9 mouse cellular contexts compared by ENCODE assay signal in genomic region chr11:99413247-99413646, GRCm38 (mm10). TPM values are rescaled to one million over a fixed set of nuclear protein-coding genes. Genes with fewer than 3 reads are reported as not detected.
DNase-seq lines count a peak whose midpoint lies in the region; ATAC-seq and TF ChIP-seq lines count a peak whose summit lies in the region.
"Had no signal": no experiment of that assay in that cellular context is flagged by ENCODE, and none has a peak within 500 bp of the region (broad histone marks: within the 10 kb centered on the region; RNA-seq: fewer than 3 reads in every experiment).

No protein-coding gene starts in this region.

- peak; percentile 28 for DNase-seq in gastrocnemius, postnatal 14 days
- no peak for DNase-seq in gastrocnemius, postnatal 36 days
- peak; percentile 70 for DNase-seq in midbrain, postnatal 0 days (ENCODE audit: low spot score)
- peak; percentile 65 for DNase-seq in adrenal gland, postnatal 14 days
- DNase-seq in kidney, postnatal 4 days, result peak; percentile 68 to 72
- peak; percentile 55 for DNase-seq in stomach, postnatal 0 days (ENCODE audit: low spot score)

- H3K4me2 ChIP-seq in midbrain, postnatal 0 days (ENCODE audit: low read depth, low read length, poor library complexity, severe bottlenecking), result no peak overlapping the region
- no peak overlapping the region for H3K4me2 ChIP-seq in midbrain, embryonic 13.5 days (replicated peaks)
- no peak overlapping the region for H3K4me2 ChIP-seq in stomach, postnatal 0 days (replicated peaks; ENCODE audit: low read depth)

- no peak overlapping the region for H3K4me3 ChIP-seq in midbrain, postnatal 0 days (ENCODE audit: low read depth, low read length)
- H3K4me3 ChIP-seq in midbrain, embryonic 13.5 days (replicated peaks), result no peak overlapping the region
- H3K4me3 ChIP-seq in stomach, postnatal 0 days (ENCODE audit: low read depth, low read length), result no peak overlapping the region

- H3K27me3 ChIP-seq in midbrain, postnatal 0 days (ENCODE audit: insufficient read depth, low read length), result no peaks in the 10 kb centered on the region; the same call in 1 of the 2 replicates
- H3K27me3 ChIP-seq in midbrain, embryonic 13.5 days, result no peaks in the 10 kb centered on the region
- no peaks in the 10 kb centered on the region for H3K27me3 ChIP-seq in stomach, postnatal 0 days (ENCODE audit: control insufficient read depth, insufficient read depth, low read length)

- intact Hi-C loops in gastrocnemius, postnatal 14 days (cut with DNase I; ENCODE audit: low total_unique reads), result no loop called here
- intact Hi-C loops in gastrocnemius, postnatal 36 days (cut with DNase I), result no loop called here

- peak; percentile 83 for TF ChIP-seq CTCF in midbrain, postnatal 0 days (IDR thresholded peaks at IDR 0.05)
- peak; percentile 86 for TF ChIP-seq CTCF in stomach, postnatal 0 days (IDR thresholded peaks at IDR 0.05; ENCODE audit: low read depth)

- no peaks in the 10 kb centered on the region for H3K36me3 ChIP-seq in midbrain, postnatal 0 days (ENCODE audit: insufficient read depth, low read length)
- H3K36me3 ChIP-seq in midbrain, embryonic 13.5 days, result no peaks in the 10 kb centered on the region
- no peaks in the 10 kb centered on the region for H3K36me3 ChIP-seq in stomach, postnatal 0 days (ENCODE audit: control insufficient read depth, insufficient read depth, low read length)

- ATAC-seq in midbrain, postnatal 0 days (ENCODE audit: low FRiP score), result no peak
- ATAC-seq in midbrain, embryonic 13.5 days, result no peak
- no peak for ATAC-seq in stomach, postnatal 0 days (ENCODE audit: low FRiP score, low TSS enrichment)
- ATAC-seq in inflammation-experienced regulatory T-cells, adult 6 months, result no peak

- WGBS in midbrain, postnatal 0 days, result 21% methylated on average over 6 of the region's 6 CpGs
- 22% methylated on average over 6 of the region's 6 CpGs for WGBS in midbrain, embryonic 13.5 days
- 12% methylated on average over 6 of the region's 6 CpGs for WGBS in stomach, postnatal 0 days

- no peak for TF ChIP-seq EP300 in stomach, postnatal 0 days (optimal IDR thresholded peaks at IDR 0.05)

- no peak overlapping the region for H3K27ac ChIP-seq in midbrain, postnatal 0 days (ENCODE audit: low read depth, low read length)
- no peak overlapping the region for H3K27ac ChIP-seq in midbrain, embryonic 13.5 days
- no peak overlapping the region for H3K27ac ChIP-seq in stomach, postnatal 0 days (replicated peaks)

- H3K9ac ChIP-seq in midbrain, postnatal 0 days (replicated peaks; ENCODE audit: low read length, poor library complexity, severe bottlenecking), result no peak overlapping the region
- H3K9ac ChIP-seq in midbrain, embryonic 13.5 days (replicated peaks), result no peak overlapping the region
- H3K9ac ChIP-seq in stomach, postnatal 0 days (ENCODE audit: low read length), result no peak overlapping the region

- no peaks in the 10 kb centered on the region for H3K4me1 ChIP-seq in midbrain, postnatal 0 days (ENCODE audit: insufficient read depth, low read length)
- H3K4me1 ChIP-seq in midbrain, embryonic 13.5 days (replicated peaks), result no peaks in the 10 kb centered on the region
- no peaks in the 10 kb centered on the region for H3K4me1 ChIP-seq in stomach, postnatal 0 days (replicated peaks; ENCODE audit: control insufficient read depth, insufficient read depth)

- H3K9me3 ChIP-seq in midbrain, postnatal 0 days (ENCODE audit: low read length), result no peaks in the 10 kb centered on the region
- H3K9me3 ChIP-seq in midbrain, embryonic 13.5 days, result no peaks in the 10 kb centered on the region
- no peaks in the 10 kb centered on the region for H3K9me3 ChIP-seq in stomach, postnatal 0 days (ENCODE audit: control insufficient read depth, low read length)

RNA-seq across cellular contexts. Expression of gene Krt12, which starts 8.8 kb away (rescaled TPM):
- total RNA-seq in gastrocnemius, postnatal 14 days (2021), result not detected
- not detected for total RNA-seq in gastrocnemius, postnatal 36 days (2021)
- total RNA-seq in midbrain, postnatal 0 days (2014; rRNA removed), result 2.0 TPM in 1 of 2 replicates, not detected in the other
- 0.21 and 0.31 TPM in 2 replicates for polyA plus RNA-seq in midbrain, postnatal 0 days (2015; fragmentation: Nextera tagmentation; extraction: Ambion mirVana)
- 0.13 TPM in 1 of 2 replicates, not detected in the other for polyA plus RNA-seq in midbrain, embryonic 13.5 days (2015; fragmentation: Nextera tagmentation; extraction: Ambion mirVana)
- not detected in 2 replicates for total RNA-seq in adrenal gland, postnatal 14 days (2021)
- polyA plus RNA-seq in stomach, postnatal 0 days (2015; fragmentation: Nextera tagmentation; extraction: Ambion mirVana), result 0.16 and 0.21 TPM in 2 replicates
- not detected for polyA plus RNA-seq in inflammation-experienced regulatory T-cells, adult 6 months (2017; shearing (Covaris generic))
- polyA plus RNA-seq: heart, embryonic 16.5 days had no signal

RNA-seq across cellular contexts. Expression of gene Krt10, which starts 24.1 kb away (rescaled TPM):
- total RNA-seq in gastrocnemius, postnatal 14 days (2021), result 1 to 10 TPM; 4.5 to 5.7 TPM
- total RNA-seq in gastrocnemius, postnatal 36 days (2021), result 1 to 10 TPM; 3.3 to 3.5 TPM
- total RNA-seq in midbrain, postnatal 0 days (2014; rRNA removed), result 6.7 and 18.3 TPM in 2 replicates
- 35.7 and 39.2 TPM in 2 replicates for polyA plus RNA-seq in midbrain, postnatal 0 days (2015; fragmentation: Nextera tagmentation; extraction: Ambion mirVana)
- 36.3 and 36.8 TPM in 2 replicates for polyA plus RNA-seq in midbrain, embryonic 13.5 days (2015; fragmentation: Nextera tagmentation; extraction: Ambion mirVana)
- total RNA-seq in adrenal gland, postnatal 14 days (2021), result 4.3 and 5.6 TPM in 2 replicates
- 431 and 466 TPM in 2 replicates for polyA plus RNA-seq in stomach, postnatal 0 days (2015; fragmentation: Nextera tagmentation; extraction: Ambion mirVana)
- 10 to 100 TPM in 1 of 3 experiments, 1 to 10 TPM in 2; 4.5 to 13.5 (median 7.3) TPM for polyA plus RNA-seq in inflammation-experienced regulatory T-cells, adult 6 months (2017; shearing (Covaris generic))

RNA-seq across cellular contexts. Expression of gene Krt20, which starts 24.7 kb away (rescaled TPM):
- total RNA-seq in gastrocnemius, postnatal 14 days (2021), result under 1 TPM; 0.27 TPM
- under 1 TPM in 1 of 2 experiments, not detected in 1; 0.17 TPM for total RNA-seq in gastrocnemius, postnatal 36 days (2021)
- not detected in 2 replicates for total RNA-seq in midbrain, postnatal 0 days (2014; rRNA removed)
- polyA plus RNA-seq in midbrain, postnatal 0 days (2015; fragmentation: Nextera tagmentation; extraction: Ambion mirVana), result 0.13 and 0.36 TPM in 2 replicates
- polyA plus RNA-seq in midbrain, embryonic 13.5 days (2015; fragmentation: Nextera tagmentation; extraction: Ambion mirVana), result 0.10 TPM in 1 of 2 replicates, not detected in the other
- 0.30 and 0.96 TPM in 2 replicates for total RNA-seq in adrenal gland, postnatal 14 days (2021)
- polyA plus RNA-seq in stomach, postnatal 0 days (2015; fragmentation: Nextera tagmentation; extraction: Ambion mirVana), result 110 and 119 TPM in 2 replicates
- polyA plus RNA-seq in inflammation-experienced regulatory T-cells, adult 6 months (2017; shearing (Covaris generic)), result not detected

RNA-seq across cellular contexts. Expression of gene Krt28, which starts 38.5 kb away (rescaled TPM):
- total RNA-seq in gastrocnemius, postnatal 14 days (2021), result not detected
- total RNA-seq in gastrocnemius, postnatal 36 days (2021), result not detected
- total RNA-seq in midbrain, postnatal 0 days (2014; rRNA removed), result 0.93 TPM in 1 of 2 replicates, not detected in the other
- 0.33 and 0.66 TPM in 2 replicates for polyA plus RNA-seq in midbrain, postnatal 0 days (2015; fragmentation: Nextera tagmentation; extraction: Ambion mirVana)
- 0.15 and 0.22 TPM in 2 replicates for polyA plus RNA-seq in midbrain, embryonic 13.5 days (2015; fragmentation: Nextera tagmentation; extraction: Ambion mirVana)
- not detected in 2 replicates for total RNA-seq in adrenal gland, postnatal 14 days (2021)
- 0.10 TPM in 1 of 2 replicates, not detected in the other for polyA plus RNA-seq in stomach, postnatal 0 days (2015; fragmentation: Nextera tagmentation; extraction: Ambion mirVana)
- not detected for polyA plus RNA-seq in inflammation-experienced regulatory T-cells, adult 6 months (2017; shearing (Covaris generic))
- polyA plus RNA-seq: heart, embryonic 16.5 days had no signal

Comparison
In these comparisons a context has a peak if more than half of its experiments do, and no peak if none do; other contexts are left out.
1. DNase-seq: peak in gastrocnemius, postnatal 14 days (single experiment), midbrain, postnatal 0 days (single experiment), adrenal gland, postnatal 14 days (single experiment), kidney, postnatal 4 days (2 of 2) and stomach, postnatal 0 days (single experiment); none in gastrocnemius, postnatal 36 days (0 of 2).